Mouse (Mus musculus): ENCODE results near the gene Tm7sf3.

- TF ChIP-seq CTCF (IDR thresholded peaks at IDR 0.05; ENCODE audit: low read depth) (no peak), EP300 (IDR thresholded peaks at IDR 0.05; ENCODE audit: low read depth) (no peak)
These were observed 45.4 kb upstream of the Tm7sf3 start for GRCm38 (mm10) chr6:146688010-146688409.
